ENCODE assay signal across 9 mouse cellular contexts in the genomic region with DNA sequence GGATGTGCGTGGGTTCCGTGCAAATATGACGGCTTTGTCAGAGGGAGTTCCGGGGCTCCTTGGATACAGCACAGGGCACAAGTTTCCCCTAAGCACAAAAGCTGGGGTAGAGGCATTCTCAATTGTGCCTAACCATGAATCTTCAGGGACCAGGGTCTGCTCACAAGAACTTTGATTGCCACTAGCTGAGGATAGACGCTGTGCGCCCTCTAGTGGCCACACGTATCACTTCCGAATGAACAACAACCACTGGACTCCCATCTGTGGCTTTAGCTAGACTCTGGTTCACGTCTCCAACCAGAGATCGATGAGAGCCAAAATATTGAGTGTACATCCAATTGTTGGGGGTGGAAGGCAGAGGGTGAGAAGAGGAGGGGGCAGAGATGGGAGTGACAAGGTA. TPM values are rescaled to one million over a fixed set of nuclear protein-coding genes. Genes with fewer than 3 reads are reported as not detected.
DNase-seq lines count a peak whose midpoint lies in the region; ATAC-seq and TF ChIP-seq lines count a peak whose summit lies in the region.
"Had no signal": no experiment of that assay in that cellular context is flagged by ENCODE, and none has a peak within 500 bp of the region (broad histone marks: within the 10 kb centered on the region; RNA-seq: fewer than 3 reads in every experiment).

No protein-coding gene starts in this region.

- H3K4me3 ChIP-seq in E14TG2a.4 (replicated peaks; ENCODE audit: low read length): no peak overlapping the region
- no peak overlapping the region for H3K4me3 ChIP-seq in forebrain, postnatal 0 days (ENCODE audit: low read depth, low read length)
- H3K4me3 ChIP-seq in kidney, adult 2 months (ENCODE audit: insufficient read depth, low read depth, low read length): no peak overlapping the region
- H3K4me3 ChIP-seq in liver, embryonic 14.5 days (ENCODE audit: insufficient read depth in 1 of 2, low read depth in 2 of 2, low read length in 2 of 2): no peak overlapping the region
- H3K4me3 ChIP-seq: heart, embryonic 13.5 days had no signal

- no peaks in the 10 kb centered on the region for H3K36me3 ChIP-seq in E14TG2a.4 (ENCODE audit: insufficient read depth, low read length)
- H3K36me3 ChIP-seq in forebrain, postnatal 0 days (ENCODE audit: insufficient read depth): no peaks in the 10 kb centered on the region
- no peaks in the 10 kb centered on the region for H3K36me3 ChIP-seq in kidney, adult 2 months (ENCODE audit: control insufficient read depth, insufficient read depth, low read length)
- no peaks in the 10 kb centered on the region for H3K36me3 ChIP-seq in liver, embryonic 14.5 days (replicated peaks; ENCODE audit: control insufficient read depth, insufficient read depth, low read depth)
- H3K36me3 ChIP-seq: heart, embryonic 13.5 days had no signal

- no peak overlapping the region for H3K27ac ChIP-seq in forebrain, postnatal 0 days (ENCODE audit: low read depth, low read length)
- H3K27ac ChIP-seq in kidney, adult 2 months (ENCODE audit: insufficient read depth, low read depth, low read length): no peak overlapping the region
- no peak overlapping the region for H3K27ac ChIP-seq in liver, embryonic 14.5 days
- H3K27ac ChIP-seq: heart, embryonic 13.5 days had no signal

- H3K9ac ChIP-seq in forebrain, postnatal 0 days: no peak overlapping the region
- no peak overlapping the region for H3K9ac ChIP-seq in liver, embryonic 14.5 days (replicated peaks)
- H3K9ac ChIP-seq: heart, embryonic 13.5 days had no signal

- H3K27me3 ChIP-seq in E14TG2a.4 (ENCODE audit: insufficient read depth, low read length): no peaks in the 10 kb centered on the region
- H3K27me3 ChIP-seq in forebrain, postnatal 0 days (ENCODE audit: insufficient read depth, low read length): no peaks in the 10 kb centered on the region
- no peaks in the 10 kb centered on the region for H3K27me3 ChIP-seq in kidney, adult 2 months (replicated peaks; ENCODE audit: control insufficient read depth, insufficient read depth, low read length)
- H3K27me3 ChIP-seq in liver, embryonic 14.5 days (ENCODE audit: control insufficient read depth, insufficient read depth, low read length): no peaks in the 10 kb centered on the region
- H3K27me3 ChIP-seq: heart, embryonic 13.5 days had no signal

- peak; percentile 55; the same call in 1 of the 2 replicates for ATAC-seq in forebrain, postnatal 0 days
- ATAC-seq in liver, embryonic 14.5 days (ENCODE audit: insufficient read depth): no peak

- peak; percentile 94 for DNase-seq in 3T3-L1 (ENCODE audit: low read depth, low spot score)
- DNase-seq in c-Kit-positive CD71-negative TER-119-negative erythroid progenitor cells, embryonic 14.5 days (ENCODE audit: low read depth): peak; percentile 73
- DNase-seq in forebrain, postnatal 0 days: peak; percentile 89
- DNase-seq in kidney, adult 2 months: peak; percentile 77
- DNase-seq in liver, embryonic 14.5 days (ENCODE audit: low read depth in 3 of 3, low spot score in 3 of 3): peak; percentile 58 to 60 (median 60)
- DNase-seq in retina, adult 2 months (ENCODE audit: low read depth, low spot score): peak; percentile 56
- peak; percentile 75 for DNase-seq in thymus, postnatal 25 days

- H3K4me1 ChIP-seq in E14TG2a.4 (replicated peaks; ENCODE audit: low read depth, low read length): peaks cover 19% of the 10 kb centered on the region
- no peaks in the 10 kb centered on the region for H3K4me1 ChIP-seq in forebrain, postnatal 0 days (ENCODE audit: insufficient read depth)
- no peaks in the 10 kb centered on the region for H3K4me1 ChIP-seq in kidney, adult 2 months (ENCODE audit: control insufficient read depth, insufficient read depth, low read length)
- no peaks in the 10 kb centered on the region for H3K4me1 ChIP-seq in liver, embryonic 14.5 days (replicated peaks; ENCODE audit: control insufficient read depth in 2 of 2, insufficient read depth in 2 of 2, low read length in 1 of 2)

- TF ChIP-seq CTCF in E14TG2a.4 (conservative IDR thresholded peaks at IDR 0.05; ENCODE audit: low read length): peak; percentile 77
- peak; percentile 95 for TF ChIP-seq CTCF in forebrain, postnatal 0 days (IDR thresholded peaks at IDR 0.05; ENCODE audit: low read depth)
- TF ChIP-seq CTCF in kidney, adult 2 months (conservative IDR thresholded peaks at IDR 0.05; ENCODE audit: insufficient read depth, insufficient read length, low read depth, low read length): peak; percentile 91
- peak; percentile 98 for TF ChIP-seq CTCF in liver, embryonic 14.5 days (IDR thresholded peaks at IDR 0.05; ENCODE audit: low read depth)

- no peak overlapping the region for H3K4me2 ChIP-seq in forebrain, postnatal 0 days (ENCODE audit: low read depth)
- no peak overlapping the region for H3K4me2 ChIP-seq in liver, embryonic 14.5 days (ENCODE audit: low read depth)
- H3K4me2 ChIP-seq: heart, embryonic 13.5 days had no signal

- no peak for TF ChIP-seq EP300 in liver, embryonic 14.5 days (IDR thresholded peaks at IDR 0.05; ENCODE audit: low read depth)

- 25% methylated on average over 10 of the region's 10 CpGs for WGBS in forebrain, postnatal 0 days
- WGBS in kidney, adult 2 months: 26% methylated on average over 10 of the region's 10 CpGs
- 23% methylated on average over 10 of the region's 10 CpGs for WGBS in liver, embryonic 14.5 days (ENCODE audit: insufficient replicate concordance)

- no peak for TF ChIP-seq POLR2A in kidney, adult 2 months (IDR thresholded peaks at IDR 0.05; ENCODE audit: low read depth, low read length)

- H3K9me3 ChIP-seq in E14TG2a.4 (ENCODE audit: low read length): no peaks in the 10 kb centered on the region
- no peaks in the 10 kb centered on the region for H3K9me3 ChIP-seq in forebrain, postnatal 0 days (ENCODE audit: low read length)
- no peaks in the 10 kb centered on the region for H3K9me3 ChIP-seq in liver, embryonic 14.5 days (ENCODE audit: control insufficient read depth, low read length)
- H3K9me3 ChIP-seq: heart, embryonic 13.5 days had no signal

RNA-seq across cellular contexts. Expression of a gene that starts 18.1 kb away (rescaled TPM):
- total RNA-seq in forebrain, postnatal 0 days (2014; rRNA removed): 58.1 and 99.4 TPM in 2 replicates
- polyA plus RNA-seq in forebrain, postnatal 0 days (2015; fragmentation: Nextera tagmentation; extraction: Ambion mirVana): 64.7 and 67.9 TPM in 2 replicates
- polyA plus RNA-seq in kidney, adult 2 months (2012; rRNA removed): 4.3 and 4.6 TPM in 2 replicates
- 40.0 and 40.9 TPM in 2 replicates for polyA plus RNA-seq in liver, embryonic 14.5 days (2012; rRNA removed)
- polyA plus RNA-seq in liver, embryonic 14.5 days (2014; fragmentation: Nextera tagmentation; extraction: Ambion mirVana): 36.7 and 40.7 TPM in 2 replicates

RNA-seq across cellular contexts. Expression of a gene that starts 19.1 kb away (rescaled TPM):
- total RNA-seq in forebrain, postnatal 0 days (2014; rRNA removed): 0.23 TPM in 1 of 2 replicates, not detected in the other
- polyA plus RNA-seq in forebrain, postnatal 0 days (2015; fragmentation: Nextera tagmentation; extraction: Ambion mirVana): 0.48 and 0.52 TPM in 2 replicates
- polyA plus RNA-seq in kidney, adult 2 months (2012; rRNA removed): 13.4 and 17.9 TPM in 2 replicates
- 0.87 and 1.1 TPM in 2 replicates for polyA plus RNA-seq in liver, embryonic 14.5 days (2012; rRNA removed)
- 1.3 and 1.4 TPM in 2 replicates for polyA plus RNA-seq in liver, embryonic 14.5 days (2014; fragmentation: Nextera tagmentation; extraction: Ambion mirVana)

RNA-seq across cellular contexts. Expression of a gene that starts 23.9 kb away (rescaled TPM):
- total RNA-seq in forebrain, postnatal 0 days (2014; rRNA removed): 37.9 and 44.1 TPM in 2 replicates
- polyA plus RNA-seq in forebrain, postnatal 0 days (2015; fragmentation: Nextera tagmentation; extraction: Ambion mirVana): 29.3 and 30.0 TPM in 2 replicates
- polyA plus RNA-seq in kidney, adult 2 months (2012; rRNA removed): 35.7 and 44.9 TPM in 2 replicates
- 20.8 and 23.0 TPM in 2 replicates for polyA plus RNA-seq in liver, embryonic 14.5 days (2012; rRNA removed)
- 12.0 and 13.6 TPM in 2 replicates for polyA plus RNA-seq in liver, embryonic 14.5 days (2014; fragmentation: Nextera tagmentation; extraction: Ambion mirVana)
